In genomic region chr9:44881221-44881871, GRCm38 (mm10) we compare ENCODE assay signal across 8 mouse cellular contexts. TPM values are rescaled to one million over a fixed set of nuclear protein-coding genes. Genes with fewer than 3 reads are reported as not detected.
A peak's percentile ranks its signal among the peaks of the same experiment; 100 is the strongest.
DNase-seq lines count a peak whose midpoint lies in the region; ATAC-seq and TF ChIP-seq lines count a peak whose summit lies in the region.

Kmt2a (minus strand) TSS chr9:44881296.

- H3K27me3 ChIP-seq in kidney, embryonic 14.5 days (ENCODE audit: control insufficient read depth, insufficient read depth, low read length): no peaks in the 10 kb centered on the region

- DNase-seq in A20 (ENCODE audit: low read depth, low spot score): peak; percentile 98
- DNase-seq in heart, adult 9 months (ENCODE audit: low spot score in 2 of 2): peak; percentile 90 to 97
- DNase-seq in liver: peak; percentile 98
- DNase-seq in spleen, postnatal 4 days (ENCODE audit: low spot score in 2 of 2): peak; percentile 98 to 100

- H3K9me3 ChIP-seq in kidney, embryonic 14.5 days (ENCODE audit: control insufficient read depth, low read length): no peaks in the 10 kb centered on the region

- peak; percentile 85 for ATAC-seq in kidney, embryonic 14.5 days (ENCODE audit: low FRiP score, low TSS enrichment)
- peak; percentile 82 for ATAC-seq in monocyte, adult 5-6 weeks (replicated peaks; ENCODE audit: insufficient number of reproducible peaks, low FRiP score, low TSS enrichment, poor library complexity, severe bottlenecking)

- H3K4me3 ChIP-seq in bone marrow macrophage, adult 2 months (ENCODE audit: insufficient read depth, low read length): peak within 1 kb of the TSS; percentile 81
- H3K4me3 ChIP-seq in embryonic fibroblast, embryonic 13.5 days (ENCODE audit: insufficient read depth, low read length): peak within 1 kb of the TSS; percentile 96
- peak within 1 kb of the TSS; percentile 77 for H3K4me3 ChIP-seq in kidney, embryonic 14.5 days (ENCODE audit: low read length)

- peak within 1 kb of the TSS; percentile 90 for H3K4me2 ChIP-seq in kidney, embryonic 14.5 days (replicated peaks; ENCODE audit: low read depth, low read length)

- no peak for TF ChIP-seq POLR2A in bone marrow macrophage, adult 2 months (IDR thresholded peaks at IDR 0.05; ENCODE audit: borderline replicate concordance, low read depth, low read length)
- peak; percentile 72 for TF ChIP-seq POLR2A in embryonic fibroblast, embryonic 13.5 days (IDR thresholded peaks at IDR 0.05; ENCODE audit: low read depth, low read length)

- peak within 1 kb of the TSS; percentile 97 for H3K9ac ChIP-seq in kidney, embryonic 14.5 days (ENCODE audit: low read depth, low read length)

- TF ChIP-seq CTCF in bone marrow macrophage, adult 2 months (IDR thresholded peaks at IDR 0.05; ENCODE audit: low read depth, low read length): no peak
- TF ChIP-seq CTCF in embryonic fibroblast, embryonic 13.5 days (IDR thresholded peaks at IDR 0.05; ENCODE audit: borderline replicate concordance, insufficient read depth, low read length): no peak

- peak within 1 kb of the TSS; percentile 87 for H3K27ac ChIP-seq in bone marrow macrophage, adult 2 months (ENCODE audit: insufficient read depth, low read depth, low read length)
- H3K27ac ChIP-seq in embryonic fibroblast, embryonic 13.5 days (ENCODE audit: insufficient read depth, low read length): peak within 1 kb of the TSS; percentile 94
- H3K27ac ChIP-seq in kidney, embryonic 14.5 days (ENCODE audit: low read depth, low read length): peak within 1 kb of the TSS; percentile 96

- H3K36me3 ChIP-seq in kidney, embryonic 14.5 days (ENCODE audit: control insufficient read depth, insufficient read depth, low read length): no peaks in the 10 kb centered on the region; the same call in 1 of the 2 replicates

- H3K4me1 ChIP-seq in bone marrow macrophage, adult 2 months (ENCODE audit: control insufficient read depth, insufficient read depth, low read length): peaks cover 16% of the 10 kb centered on the region
- peaks cover 8% of the 10 kb centered on the region for H3K4me1 ChIP-seq in embryonic fibroblast, embryonic 13.5 days (ENCODE audit: control insufficient read depth, insufficient read depth, low read length)
- H3K4me1 ChIP-seq in kidney, embryonic 14.5 days (ENCODE audit: control insufficient read depth, insufficient read depth, low read length): peaks cover 30% of the 10 kb centered on the region

- under 1% methylated on average over 27 of the region's 71 CpGs for WGBS in kidney, embryonic 14.5 days

RNA-seq across cellular contexts. Expression of gene Kmt2a, which starts in this region (rescaled TPM):
- 31.6 and 32.2 TPM in 2 replicates for polyA plus RNA-seq in bone marrow macrophage, adult 2 months (2012; ENCODE audit: insufficient read depth, insufficient read length, missing spikeins)
- 29.0 and 32.1 TPM in 2 replicates for polyA plus RNA-seq in embryonic fibroblast, embryonic 13.5 days (2011; ENCODE audit: insufficient read length, low read depth, missing spikeins)
- polyA plus RNA-seq in kidney, embryonic 14.5 days (2014; fragmentation: Nextera tagmentation; extraction: Ambion mirVana): 14.9 and 15.2 TPM in 2 replicates
- 11.5 to 40.0 TPM (median 13.4 TPM) in 3 replicates for total RNA-seq in monocyte, adult 5-6 weeks (2017)

Comparison
In these comparisons a context has a peak if more than half of its experiments do, and no peak if none do; other contexts are left out.
1. Peak in every context shown above with its lines: DNase-seq, ATAC-seq, H3K4me3 ChIP-seq and H3K27ac ChIP-seq.